Mouse (Mus musculus): Measurements from ENCODE around the gene Uvrag.

DNA sequence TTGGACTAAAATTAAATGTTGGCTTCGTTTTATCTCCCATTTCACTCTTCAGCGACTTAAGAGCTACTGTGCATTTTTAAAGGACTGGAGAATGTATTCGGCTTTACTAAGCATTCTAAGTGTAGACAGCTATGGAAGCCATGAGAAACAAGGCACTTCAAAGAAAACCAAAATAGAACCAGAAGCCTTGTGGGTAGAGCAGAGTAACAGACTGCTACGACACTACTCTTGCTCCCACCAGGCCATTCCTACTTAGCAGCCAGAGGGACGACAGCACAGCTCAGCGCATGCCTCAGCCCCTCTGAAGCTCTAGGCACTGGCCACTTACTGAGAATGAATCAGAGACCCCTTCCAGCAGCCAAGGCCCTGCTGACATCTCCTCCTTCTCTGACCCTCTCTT is 155.5 kb downstream of the Uvrag start:
- TF ChIP-seq POLR2AphosphoS5 (IDR thresholded peaks at IDR 0.05; ENCODE audit: borderline replicate concordance, low read depth, low read length), result no peak
- TF ChIP-seq ZKSCAN1 (IDR thresholded peaks at IDR 0.05; ENCODE audit: low read depth, low read length), result no peak
- no peak for TF ChIP-seq NELFE (IDR thresholded peaks at IDR 0.05; ENCODE audit: low read depth, low read length)
- no peak for TF ChIP-seq CTCF (IDR thresholded peaks at IDR 0.05 in 2 of 3, conservative IDR thresholded peaks at IDR 0.05 in 1 of 3; ENCODE audit: control insufficient read depth in 1 of 3, insufficient read depth in 1 of 3, low read depth in 2 of 3, low read length in 3 of 3, poor library complexity in 1 of 3, severe bottlenecking in 1 of 3)
- no peak for TF ChIP-seq ZNF384 (IDR thresholded peaks at IDR 0.05; ENCODE audit: low read depth, low read length)
- TF ChIP-seq POLR2AphosphoS2 (IDR thresholded peaks at IDR 0.05; ENCODE audit: low read length), result no peak
- no peak for TF ChIP-seq ZC3H11A (IDR thresholded peaks at IDR 0.05; ENCODE audit: low read depth, low read length)
- TF ChIP-seq MAX (IDR thresholded peaks at IDR 0.05; ENCODE audit: low read length), result no peak
- no peak for TF ChIP-seq BHLHE40 (IDR thresholded peaks at IDR 0.05; ENCODE audit: borderline replicate concordance, low read depth, low read length)
- no peak for TF ChIP-seq E2F4 (IDR thresholded peaks at IDR 0.05; ENCODE audit: borderline replicate concordance, low read depth, low read length)
- no peak for TF ChIP-seq GABPA (IDR thresholded peaks at IDR 0.05; ENCODE audit: low read depth, low read length)
- no peak for TF ChIP-seq JUND (IDR thresholded peaks at IDR 0.05; ENCODE audit: low read depth, low read length)
